Mouse (Mus musculus): ENCODE measurements around the gene Ubn1.

GRCm38 (mm10) chr16:5113582-5113981, 63.7 kb downstream of the Ubn1 start:
- TF ChIP-seq CTCF (IDR thresholded peaks at IDR 0.05; ENCODE audit: borderline replicate concordance, insufficient read depth, low read depth, low read length) (no peak), POLR2A (IDR thresholded peaks at IDR 0.05; ENCODE audit: borderline replicate concordance, insufficient read depth, low read length) (no peak)

Measured in cerebellum, adult 2 months (tissue).